Mouse (Mus musculus): ENCODE measurements around the gene Naaladl1. TPM values are rescaled to one million over a fixed set of nuclear protein-coding genes. Genes with fewer than 3 reads are reported as not detected.
A peak's percentile ranks its signal among the peaks of the same experiment; 100 is the strongest.

Gene Naaladl1
- total RNA-seq (2014; rRNA removed; ENCODE audit: low replicate concordance) (not detected in 2 replicates), polyA plus RNA-seq (2015; fragmentation: Nextera tagmentation; extraction: Ambion mirVana) (0.07 TPM in 1 of 2 replicates, not detected in the other)

DNA sequence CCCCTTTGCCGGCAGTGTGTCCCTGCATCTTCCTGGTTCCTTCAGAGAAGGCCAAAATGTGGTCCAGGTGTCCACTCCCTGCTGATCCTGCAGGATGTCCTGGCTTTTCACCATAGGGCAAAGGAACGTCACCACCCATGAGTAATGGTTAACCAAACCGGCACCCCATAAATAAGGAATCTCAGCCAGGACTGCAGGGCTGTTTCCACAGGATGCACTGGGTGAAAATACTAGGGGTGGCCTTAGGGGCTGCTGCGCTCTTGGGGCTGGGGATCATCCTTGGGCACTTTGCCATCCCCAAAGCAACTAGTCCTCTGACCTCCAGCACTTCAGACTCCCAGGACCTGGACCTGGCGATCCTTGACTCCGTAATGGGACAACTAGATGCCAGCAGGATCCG lies at the start of gene Naaladl1:
Gene Naaladl1, plus strand, starts transcription at position 197 of the 400 bp plus-strand sequence.
- no peaks in the 10 kb centered on the region for H3K9me3 ChIP-seq (replicated peaks; ENCODE audit: control insufficient read depth, low read length)
- 84% methylated on average over 7 of the region's 7 CpGs for WGBS
- DNase-seq (ENCODE audit: low spot score) (no peak), ATAC-seq (ENCODE audit: insufficient read depth, low read depth) (no peak)
- TF ChIP-seq CTCF (IDR thresholded peaks at IDR 0.05; ENCODE audit: low read depth), result no peak
- TF ChIP-seq EP300 (IDR thresholded peaks at IDR 0.05; ENCODE audit: low read depth), result no peak
- no peaks in the 10 kb centered on the region for H3K4me1 ChIP-seq (ENCODE audit: control insufficient read depth, insufficient read depth)
- H3K27ac ChIP-seq (ENCODE audit: low read depth), result no peak within 1 kb of the TSS
- H3K27me3 ChIP-seq (ENCODE audit: control insufficient read depth, insufficient read depth, low read length), result no peaks in the 10 kb centered on the region
- no peak within 1 kb of the TSS for H3K4me2 ChIP-seq (ENCODE audit: low read depth, low read length)
- H3K4me3 ChIP-seq (ENCODE audit: low read depth, low read length), result no peak within 1 kb of the TSS
- H3K9ac ChIP-seq (replicated peaks; ENCODE audit: low read depth, low read length), result no peak within 1 kb of the TSS
- H3K36me3 ChIP-seq (replicated peaks; ENCODE audit: control insufficient read depth, insufficient read depth, low read length), result no peaks in the 10 kb centered on the region

DNA sequence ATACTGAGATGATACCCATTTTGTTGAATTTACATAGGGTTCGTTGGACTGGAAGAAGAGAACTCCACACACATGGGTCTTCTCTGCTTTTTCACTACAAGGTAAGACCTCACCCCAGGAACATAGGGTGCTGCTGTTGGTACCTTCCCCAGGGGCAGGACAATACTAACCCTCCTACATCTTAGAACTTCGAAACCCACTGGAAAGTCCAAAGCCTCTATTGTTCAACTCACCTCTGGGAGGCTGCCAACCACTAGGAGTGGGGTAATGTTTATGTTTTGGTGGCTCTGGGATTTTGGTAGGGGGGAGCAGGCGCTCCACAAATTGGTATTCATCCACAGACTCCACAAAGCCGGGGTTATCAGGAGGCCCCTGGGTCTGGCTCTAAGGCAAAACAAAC lies 48.9 kb upstream of the Naaladl1 start:
- H3K27me3 ChIP-seq (ENCODE audit: control insufficient read depth, insufficient read depth, low read length), result no peaks in the 10 kb centered on the region
- H3K27ac ChIP-seq (ENCODE audit: low read depth), result no peak overlapping the region
- peak overlapping the region; percentile 90 for H3K4me3 ChIP-seq (ENCODE audit: low read depth, low read length)
- peak overlapping the region; percentile 85; the same call in 1 of the 2 replicates for H3K9ac ChIP-seq (replicated peaks; ENCODE audit: low read depth, low read length)
- TF ChIP-seq CTCF (IDR thresholded peaks at IDR 0.05; ENCODE audit: low read depth), result no peak
- TF ChIP-seq EP300 (IDR thresholded peaks at IDR 0.05; ENCODE audit: low read depth), result no peak
- H3K4me2 ChIP-seq (ENCODE audit: low read depth, low read length), result peak overlapping the region; percentile 88
- peaks cover 23% of the 10 kb centered on the region for H3K4me1 ChIP-seq (ENCODE audit: control insufficient read depth, insufficient read depth)
- no peak for DNase-seq (ENCODE audit: low spot score)
- H3K9me3 ChIP-seq (replicated peaks; ENCODE audit: control insufficient read depth, low read length), result no peaks in the 10 kb centered on the region
- ATAC-seq (ENCODE audit: insufficient read depth, low read depth), result no peak
- H3K36me3 ChIP-seq (replicated peaks; ENCODE audit: control insufficient read depth, insufficient read depth, low read length), result peaks cover 52% of the 10 kb centered on the region
- WGBS, result 45% methylated on average over 4 of the region's 4 CpGs

DNA sequence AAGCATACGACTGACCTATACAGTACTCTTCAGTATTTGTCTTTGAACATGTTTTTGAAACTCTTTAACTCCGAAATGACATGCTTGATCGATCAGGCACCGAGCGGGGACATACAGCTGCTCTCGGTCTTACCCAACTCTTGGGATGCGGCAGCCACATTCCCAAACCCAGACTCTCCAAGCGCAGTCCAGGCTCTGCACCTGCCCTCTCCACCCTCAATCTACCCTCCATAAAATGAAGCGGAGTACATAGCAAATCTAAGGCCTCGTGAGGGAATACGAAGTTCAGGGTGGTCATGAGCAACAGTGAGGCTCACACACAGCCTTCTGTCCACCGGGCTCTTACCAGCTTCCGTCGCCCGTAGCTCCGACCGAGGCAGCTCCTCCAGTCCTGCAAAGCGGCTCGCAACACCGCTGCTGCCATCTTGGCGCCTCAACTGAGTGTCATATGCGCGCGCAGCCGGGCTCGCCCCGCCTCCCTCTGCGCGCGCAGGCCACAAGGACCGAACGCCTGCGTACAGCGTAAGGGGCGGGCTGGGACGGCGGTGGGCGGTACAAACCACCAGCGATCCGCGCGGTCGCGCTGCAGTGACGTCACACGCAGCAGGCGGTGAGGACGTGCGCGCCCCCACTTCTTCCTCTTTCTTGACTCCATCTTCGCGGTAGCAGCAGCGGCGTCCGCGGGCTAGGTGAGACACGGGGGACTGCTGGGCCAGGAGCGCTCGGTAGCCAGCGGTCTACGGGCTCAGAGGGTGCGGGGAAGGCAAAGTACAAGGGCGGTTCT lies 48.1 kb upstream of the Naaladl1 start, which contains the start of the genes Mrpl49 and Fau:
Gene Mrpl49, minus strand, starts transcription at position 473 of the 784 bp plus-strand sequence.
Gene Fau, plus strand, starts transcription at position 532 of the 784 bp plus-strand sequence.
- H3K4me2 ChIP-seq (ENCODE audit: low read depth, low read length), result peak within 1 kb of the TSS; percentile 88
- H3K27me3 ChIP-seq (ENCODE audit: control insufficient read depth, insufficient read depth, low read length), result no peaks in the 10 kb centered on the region
- no peaks in the 10 kb centered on the region for H3K9me3 ChIP-seq (replicated peaks; ENCODE audit: control insufficient read depth, low read length)
- peak within 1 kb of the TSS; percentile 85 for H3K9ac ChIP-seq (replicated peaks; ENCODE audit: low read depth, low read length)
- H3K27ac ChIP-seq (ENCODE audit: low read depth), result peak within 1 kb of the TSS; percentile 84
- WGBS, result under 1% methylated on average over 56 of the region's 63 CpGs
- ATAC-seq (ENCODE audit: insufficient read depth, low read depth) (peak; percentile 90), DNase-seq (ENCODE audit: low spot score) (peak; percentile 97)
- TF ChIP-seq CTCF (IDR thresholded peaks at IDR 0.05; ENCODE audit: low read depth) (no peak), EP300 (IDR thresholded peaks at IDR 0.05; ENCODE audit: low read depth) (no peak)
- peaks cover 31% of the 10 kb centered on the region for H3K4me1 ChIP-seq (ENCODE audit: control insufficient read depth, insufficient read depth)
- H3K36me3 ChIP-seq (replicated peaks; ENCODE audit: control insufficient read depth, insufficient read depth, low read length), result peaks cover 44% of the 10 kb centered on the region
- peak within 1 kb of the TSS; percentile 90 for H3K4me3 ChIP-seq (ENCODE audit: low read depth, low read length)

DNA sequence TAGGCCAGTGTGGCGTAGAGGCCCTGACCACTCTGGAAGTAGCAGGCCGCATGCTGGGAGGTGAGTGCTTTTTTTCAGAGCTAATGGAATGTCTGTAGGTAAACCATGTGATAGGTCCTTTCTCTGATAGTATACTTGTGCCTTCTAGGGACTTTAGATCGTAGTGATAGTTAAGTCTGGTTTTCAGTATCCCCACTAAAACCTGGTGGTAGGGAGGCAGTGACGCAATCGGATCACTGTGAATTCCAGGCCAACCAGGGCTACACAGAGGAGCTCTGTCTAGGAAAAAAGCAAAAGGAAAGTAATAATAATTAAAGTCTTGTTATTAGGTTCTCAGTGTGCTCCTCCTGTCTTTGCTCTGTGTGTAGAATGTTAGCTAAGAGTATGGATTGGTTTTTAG lies 47.1 kb upstream of the Naaladl1 start:
- Histone ChIP-seq H3K27me3 (ENCODE audit: control insufficient read depth, insufficient read depth, low read length) (no peaks in the 10 kb centered on the region), H3K9me3 (replicated peaks; ENCODE audit: control insufficient read depth, low read length) (no peaks in the 10 kb centered on the region), H3K4me3 (ENCODE audit: low read depth, low read length) (peak overlapping the region; percentile 90), H3K4me1 (ENCODE audit: control insufficient read depth, insufficient read depth) (peaks cover 36% of the 10 kb centered on the region), H3K27ac (ENCODE audit: low read depth) (peak overlapping the region; percentile 84), H3K4me2 (ENCODE audit: low read depth, low read length) (peak overlapping the region; percentile 79), H3K9ac (replicated peaks; ENCODE audit: low read depth, low read length) (peak overlapping the region; percentile 85), H3K36me3 (replicated peaks; ENCODE audit: control insufficient read depth, insufficient read depth, low read length) (peaks cover 34% of the 10 kb centered on the region)
- ATAC-seq (ENCODE audit: insufficient read depth, low read depth) (no peak), DNase-seq (ENCODE audit: low spot score) (no peak)
- WGBS, result 26% methylated on average over 5 of the region's 5 CpGs
- TF ChIP-seq EP300 (IDR thresholded peaks at IDR 0.05; ENCODE audit: low read depth) (no peak), CTCF (IDR thresholded peaks at IDR 0.05; ENCODE audit: low read depth) (no peak)

DNA sequence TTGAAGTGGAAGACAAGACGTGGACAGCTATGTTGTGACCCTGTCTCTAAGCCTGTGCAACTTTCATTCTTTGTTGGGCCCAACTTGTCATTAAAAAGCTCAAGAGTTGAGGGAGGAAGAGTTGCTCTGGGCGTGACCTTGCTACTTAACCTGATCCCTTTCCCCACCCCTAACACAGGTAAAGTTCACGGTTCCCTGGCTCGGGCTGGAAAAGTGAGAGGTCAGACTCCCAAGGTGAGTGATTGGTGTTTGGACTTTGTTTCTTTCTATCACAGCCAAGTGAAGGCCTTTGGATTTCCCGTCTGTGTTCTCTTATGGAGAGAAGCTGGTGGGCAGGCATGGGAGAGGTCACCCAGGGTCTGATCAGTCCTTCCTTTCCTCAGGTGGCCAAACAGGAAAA lies 46.6 kb upstream of the Naaladl1 start:
- Histone ChIP-seq H3K4me1 (ENCODE audit: control insufficient read depth, insufficient read depth) (peaks cover 36% of the 10 kb centered on the region), H3K36me3 (replicated peaks; ENCODE audit: control insufficient read depth, insufficient read depth, low read length) (peaks cover 30% of the 10 kb centered on the region), H3K27me3 (ENCODE audit: control insufficient read depth, insufficient read depth, low read length) (no peaks in the 10 kb centered on the region), H3K4me2 (ENCODE audit: low read depth, low read length) (peak overlapping the region; percentile 79), H3K4me3 (ENCODE audit: low read depth, low read length) (peak overlapping the region; percentile 90), H3K9ac (replicated peaks; ENCODE audit: low read depth, low read length) (peak overlapping the region; percentile 85; the same call in 1 of the 2 replicates), H3K27ac (ENCODE audit: low read depth) (no peak overlapping the region; the same call in 1 of the 2 replicates), H3K9me3 (replicated peaks; ENCODE audit: control insufficient read depth, low read length) (no peaks in the 10 kb centered on the region)
- ATAC-seq (ENCODE audit: insufficient read depth, low read depth) (no peak), DNase-seq (ENCODE audit: low spot score) (no peak)
- 81% methylated on average over 5 of the region's 5 CpGs for WGBS
- no peak for TF ChIP-seq EP300 (IDR thresholded peaks at IDR 0.05; ENCODE audit: low read depth)
- no peak for TF ChIP-seq CTCF (IDR thresholded peaks at IDR 0.05; ENCODE audit: low read depth)

Measured in heart, postnatal 0 days (tissue).